Mouse (Mus musculus) naive thymus-derived CD4-positive, alpha-beta T cell, adult 2 months (primary cell): ENCODE measurements around the gene Dnajb4.
"Not testable (repeated sequence)": the region's sequence is repeated elsewhere in the genome, so short reads cannot be mapped to it uniquely, and the experiment has no call there.

ENCODE experiments used
- DNase-seq: peaks from one replicate; pipeline ENCODE4 v3.0.0-alpha.2; 2011; ENCODE audit warnings: low read depth

Gene Dnajb4

GRCm38 (mm10) chr3:152147085-152147831 lies 62.8 kb downstream of the Dnajb4 start:
- no peak for DNase-seq

- no peak for DNase-seq
Measured at GRCm38 (mm10) chr3:152145186-152145585, 64.9 kb downstream of the Dnajb4 start.

- DNase-seq: no peak
Measured at GRCm38 (mm10) chr3:152142989-152143695, 67.0 kb downstream of the Dnajb4 start.

GRCm38 (mm10) chr3:152142146-152142545 lies 68.0 kb downstream of the Dnajb4 start:
- no peak for DNase-seq

GRCm38 (mm10) chr3:152139308-152139707 lies 70.8 kb downstream of the Dnajb4 start:
- DNase-seq: not testable (repeated sequence)

GRCm38 (mm10) chr3:152136106-152136505 lies 74.0 kb downstream of the Dnajb4 start:
- DNase-seq: not testable (repeated sequence)

- no peak for DNase-seq
Measured at GRCm38 (mm10) chr3:152133621-152134020, 76.5 kb downstream of the Dnajb4 start.

- DNase-seq: no peak
Measured at GRCm38 (mm10) chr3:152130963-152131362, 79.1 kb downstream of the Dnajb4 start.

- DNase-seq: not testable (repeated sequence)
Measured at GRCm38 (mm10) chr3:152129426-152129825, 80.7 kb downstream of the Dnajb4 start.

- no peak for DNase-seq
Measured at GRCm38 (mm10) chr3:152128631-152129030, 81.5 kb downstream of the Dnajb4 start.
